Mouse (Mus musculus): ENCODE measurements around the gene Zfp609. TPM values are rescaled to one million over a fixed set of nuclear protein-coding genes. Genes with fewer than 3 reads are reported as not detected.

Gene Zfp609
- polyA plus RNA-seq, 1 experiment from 2014 or later = 12.1 TPM

GRCm38 (mm10) chr9:65755673-65756375 is 71.5 kb downstream of the Zfp609 start:
- H3K9me3 ChIP-seq = no peaks in the 10 kb centered on the region
- no peak overlapping the region for H3K4me2 ChIP-seq (replicated peaks)
- peaks cover 3% of the 10 kb centered on the region for H3K36me3 ChIP-seq
- no peak overlapping the region; the same call in 1 of the 2 replicates for H3K27ac ChIP-seq
- H3K27me3 ChIP-seq (replicated peaks) = no peaks in the 10 kb centered on the region
- 75% methylated on average over 7 of the region's 7 CpGs for whole genome bisulfite sequencing
- no peak overlapping the region for H3K4me3 ChIP-seq
- H3K9ac ChIP-seq = no peak overlapping the region
- peaks cover 4% of the 10 kb centered on the region; the same call in 1 of the 2 replicates for H3K4me1 ChIP-seq
- ATAC-seq (ENCODE audit: low FRiP score, low read depth) = no peak

GRCm38 (mm10) chr9:65755164-65755563 is 72.2 kb downstream of the Zfp609 start:
- no peak for ATAC-seq (ENCODE audit: low FRiP score, low read depth)
- no peak overlapping the region for H3K9ac ChIP-seq
- no peak overlapping the region for H3K27ac ChIP-seq
- no peak overlapping the region for H3K4me3 ChIP-seq
- H3K27me3 ChIP-seq (replicated peaks) = no peaks in the 10 kb centered on the region
- 87% methylated on average over 1 of the region's 1 CpGs for WGBS
- no peaks in the 10 kb centered on the region for H3K9me3 ChIP-seq
- H3K36me3 ChIP-seq = peaks cover 3% of the 10 kb centered on the region
- no peak overlapping the region for H3K4me2 ChIP-seq (replicated peaks)
- peaks cover 4% of the 10 kb centered on the region; the same call in 1 of the 2 replicates for H3K4me1 ChIP-seq

- H3K9me3 ChIP-seq = no peaks in the 10 kb centered on the region
- no peaks in the 10 kb centered on the region; the same call in 1 of the 2 replicates for H3K36me3 ChIP-seq
- no peak overlapping the region for H3K27ac ChIP-seq
- H3K27me3 ChIP-seq (replicated peaks) = no peaks in the 10 kb centered on the region
- H3K4me1 ChIP-seq = peaks cover 4% of the 10 kb centered on the region; the same call in 1 of the 2 replicates
- no peak for ATAC-seq (ENCODE audit: low FRiP score, low read depth)
- H3K9ac ChIP-seq = no peak overlapping the region
- 92% methylated on average over 3 of the region's 3 CpGs for WGBS
- no peak overlapping the region for H3K4me3 ChIP-seq
- no peak overlapping the region for H3K4me2 ChIP-seq (replicated peaks)
Observed at GRCm38 (mm10) chr9:65752632-65753031, 74.7 kb downstream of the Zfp609 start.

GRCm38 (mm10) chr9:65751906-65752305 is 75.5 kb downstream of the Zfp609 start:
- Histone ChIP-seq H3K27ac (no peak overlapping the region), H3K27me3 (replicated peaks) (no peaks in the 10 kb centered on the region), H3K9me3 (no peaks in the 10 kb centered on the region), H3K4me3 (no peak overlapping the region), H3K4me1 (peaks cover 4% of the 10 kb centered on the region; the same call in 1 of the 2 replicates), H3K36me3 (no peaks in the 10 kb centered on the region; the same call in 1 of the 2 replicates), H3K4me2 (replicated peaks) (no peak overlapping the region), H3K9ac (no peak overlapping the region)
- 95% methylated on average over 7 of the region's 7 CpGs for WGBS
- ATAC-seq (ENCODE audit: low FRiP score, low read depth) = no peak

- ATAC-seq (ENCODE audit: low FRiP score, low read depth) = no peak
- Histone ChIP-seq H3K9ac (no peak overlapping the region), H3K27ac (no peak overlapping the region), H3K9me3 (no peaks in the 10 kb centered on the region), H3K4me2 (replicated peaks) (no peak overlapping the region), H3K36me3 (no peaks in the 10 kb centered on the region; the same call in 1 of the 2 replicates), H3K27me3 (replicated peaks) (no peaks in the 10 kb centered on the region), H3K4me1 (peaks cover 35% of the 10 kb centered on the region), H3K4me3 (no peak overlapping the region)
- WGBS = 53% methylated on average over 4 of the region's 4 CpGs
Observed at GRCm38 (mm10) chr9:65748102-65748501, 79.3 kb downstream of the Zfp609 start.

- H3K9ac ChIP-seq = no peak overlapping the region
- H3K4me1 ChIP-seq = peaks cover 35% of the 10 kb centered on the region
- H3K27me3 ChIP-seq (replicated peaks) = no peaks in the 10 kb centered on the region
- H3K4me2 ChIP-seq (replicated peaks) = no peak overlapping the region
- H3K27ac ChIP-seq = no peak overlapping the region
- ATAC-seq (ENCODE audit: low FRiP score, low read depth) = no peak
- whole genome bisulfite sequencing = 96% methylated on average over 2 of the region's 2 CpGs
- H3K4me3 ChIP-seq = no peak overlapping the region
- no peaks in the 10 kb centered on the region for H3K9me3 ChIP-seq
- no peaks in the 10 kb centered on the region for H3K36me3 ChIP-seq
Observed at GRCm38 (mm10) chr9:65746479-65746878, 80.9 kb downstream of the Zfp609 start.

- Histone ChIP-seq H3K9me3 (no peaks in the 10 kb centered on the region), H3K27me3 (replicated peaks) (no peaks in the 10 kb centered on the region), H3K4me1 (peaks cover 35% of the 10 kb centered on the region), H3K36me3 (no peaks in the 10 kb centered on the region), H3K4me3 (no peak overlapping the region), H3K4me2 (replicated peaks) (peak overlapping the region; percentile 22; the same call in 1 of the 2 replicates), H3K27ac (no peak overlapping the region), H3K9ac (no peak overlapping the region)
- 62% methylated on average over 5 of the region's 5 CpGs for WGBS
- no peak for ATAC-seq (ENCODE audit: low FRiP score, low read depth)
Observed at GRCm38 (mm10) chr9:65745456-65745855, 81.9 kb downstream of the Zfp609 start.

GRCm38 (mm10) chr9:65744171-65745082 is 82.9 kb downstream of the Zfp609 start:
- no peak overlapping the region for H3K9ac ChIP-seq
- H3K27ac ChIP-seq = peak overlapping the region; percentile 51
- no peaks in the 10 kb centered on the region for H3K27me3 ChIP-seq (replicated peaks)
- ATAC-seq (ENCODE audit: low FRiP score, low read depth) = peak; percentile 82
- no peaks in the 10 kb centered on the region for H3K9me3 ChIP-seq
- peak overlapping the region; percentile 22 for H3K4me2 ChIP-seq (replicated peaks)
- H3K4me1 ChIP-seq = peaks cover 35% of the 10 kb centered on the region
- no peak overlapping the region for H3K4me3 ChIP-seq
- H3K36me3 ChIP-seq = no peaks in the 10 kb centered on the region
- 34% methylated on average over 4 of the region's 4 CpGs for WGBS

GRCm38 (mm10) chr9:65743809-65744170 is 83.6 kb downstream of the Zfp609 start:
- Histone ChIP-seq H3K9me3 (no peaks in the 10 kb centered on the region), H3K4me3 (no peak overlapping the region), H3K4me2 (replicated peaks) (peak overlapping the region; percentile 22; the same call in 1 of the 2 replicates), H3K27me3 (replicated peaks) (no peaks in the 10 kb centered on the region), H3K9ac (no peak overlapping the region), H3K4me1 (peaks cover 35% of the 10 kb centered on the region), H3K36me3 (no peaks in the 10 kb centered on the region), H3K27ac (peak overlapping the region; percentile 51; the same call in 1 of the 2 replicates)
- no peak for ATAC-seq (ENCODE audit: low FRiP score, low read depth)

- Histone ChIP-seq H3K9me3 (no peaks in the 10 kb centered on the region), H3K4me1 (peaks cover 35% of the 10 kb centered on the region), H3K4me2 (replicated peaks) (no peak overlapping the region), H3K9ac (no peak overlapping the region), H3K36me3 (no peaks in the 10 kb centered on the region), H3K27ac (no peak overlapping the region), H3K27me3 (replicated peaks) (no peaks in the 10 kb centered on the region), H3K4me3 (no peak overlapping the region)
- ATAC-seq (ENCODE audit: low FRiP score, low read depth) = no peak
Observed at GRCm38 (mm10) chr9:65743322-65743721, 84.0 kb downstream of the Zfp609 start.

GRCm38 (mm10) chr9:65742777-65743176 is 84.6 kb downstream of the Zfp609 start:
- H3K27me3 ChIP-seq (replicated peaks) = no peaks in the 10 kb centered on the region
- H3K9me3 ChIP-seq = no peaks in the 10 kb centered on the region
- no peak overlapping the region for H3K27ac ChIP-seq
- H3K4me2 ChIP-seq (replicated peaks) = no peak overlapping the region
- no peak for ATAC-seq (ENCODE audit: low FRiP score, low read depth)
- H3K9ac ChIP-seq = no peak overlapping the region
- H3K36me3 ChIP-seq = no peaks in the 10 kb centered on the region
- H3K4me1 ChIP-seq = peaks cover 35% of the 10 kb centered on the region
- 91% methylated on average over 3 of the region's 3 CpGs for WGBS
- H3K4me3 ChIP-seq = no peak overlapping the region

GRCm38 (mm10) chr9:65741066-65741852 is 86.1 kb downstream of the Zfp609 start:
- H3K9me3 ChIP-seq = no peaks in the 10 kb centered on the region
- no peak for ATAC-seq (ENCODE audit: low FRiP score, low read depth)
- no peak overlapping the region for H3K27ac ChIP-seq
- H3K4me3 ChIP-seq = no peak overlapping the region
- H3K36me3 ChIP-seq = no peaks in the 10 kb centered on the region
- H3K27me3 ChIP-seq (replicated peaks) = no peaks in the 10 kb centered on the region
- H3K4me1 ChIP-seq = peaks cover 34% of the 10 kb centered on the region
- H3K9ac ChIP-seq = no peak overlapping the region
- no peak overlapping the region for H3K4me2 ChIP-seq (replicated peaks)
- WGBS = 92% methylated on average over 14 of the region's 14 CpGs

Measured in neural tube, embryonic 12.5 days (tissue).